In the genomic region with DNA sequence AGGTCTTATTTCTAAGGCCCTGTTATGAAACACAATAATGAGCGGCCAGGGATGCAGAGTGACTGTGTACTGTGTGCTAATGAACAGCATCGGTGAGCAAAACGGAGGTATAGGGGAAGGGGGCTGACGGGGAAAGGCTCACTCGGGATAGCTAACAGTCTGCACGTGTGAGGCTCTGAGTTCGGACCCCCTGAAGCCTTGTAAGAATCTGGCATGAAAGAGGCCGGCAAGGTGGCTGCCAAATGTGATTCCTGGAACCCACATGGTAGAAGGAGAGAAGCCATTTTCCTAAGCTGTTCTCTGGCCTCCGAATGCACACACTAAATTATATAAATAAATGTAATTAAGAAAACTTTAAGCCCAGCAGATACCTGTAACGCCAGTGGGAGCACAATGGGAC, we compare ENCODE assay signal across 24 mouse cellular contexts.
A peak's percentile ranks its signal among the peaks of the same experiment; 100 is the strongest.
DNase-seq lines count a peak whose midpoint lies in the region; ATAC-seq lines count a peak whose summit lies in the region.
"Had no signal": no experiment of that assay in that cellular context is flagged by ENCODE, and none has a peak within 500 bp of the region (broad histone marks: within the 10 kb centered on the region; RNA-seq: fewer than 3 reads in every experiment).

No protein-coding gene starts in this region.

- ATAC-seq in cerebellum, adult (ENCODE audit: insufficient number of reproducible peaks, low FRiP score, low TSS enrichment): no peak
- no peak for ATAC-seq in forebrain, embryonic 14.5 days
- ATAC-seq in hindbrain, embryonic 15.5 days (ENCODE audit: low FRiP score, low read depth): no peak
- no peak for ATAC-seq in neural tube, embryonic 13.5 days (ENCODE audit: low read depth)
- ATAC-seq: activated CD4-positive, CD25-positive, alpha-beta regulatory T cell, adult 4 months; CD4-positive, CD25-positive, alpha-beta regulatory T cell, adult 4 months; forebrain, embryonic 15.5 days; forebrain, postnatal 0 days; Patski had no signal

- peak overlapping the region; percentile 21; the same call in 1 of the 2 replicates for H3K27ac ChIP-seq in forebrain, embryonic 14.5 days (ENCODE audit: low read depth, low read length)
- no peak overlapping the region for H3K27ac ChIP-seq in forebrain, embryonic 10.5 days
- H3K27ac ChIP-seq in hindbrain, embryonic 15.5 days (replicated peaks): 0 out of 2 replicates have a peak overlapping the region, but pooled peaks have one; percentile 36
- H3K27ac ChIP-seq in hindbrain, embryonic 10.5 days: no peak overlapping the region
- H3K27ac ChIP-seq in neural tube, embryonic 13.5 days (replicated peaks): peak overlapping the region; percentile 28
- H3K27ac ChIP-seq: embryonic facial prominence, embryonic 10.5 days; embryonic facial prominence, embryonic 12.5 days; forebrain, embryonic 12.5 days; forebrain, embryonic 15.5 days had no signal

- no peak overlapping the region for H3K4me2 ChIP-seq in forebrain, embryonic 14.5 days (ENCODE audit: low read length)
- H3K4me2 ChIP-seq in hindbrain, embryonic 15.5 days: no peak overlapping the region
- H3K4me2 ChIP-seq in neural tube, embryonic 13.5 days: no peak overlapping the region
- H3K4me2 ChIP-seq: embryonic facial prominence, embryonic 12.5 days; forebrain, embryonic 12.5 days; forebrain, embryonic 15.5 days had no signal

- 60% methylated on average over 10 of the region's 10 CpGs for WGBS in forebrain, embryonic 14.5 days
- WGBS in forebrain, embryonic 10.5 days: 84% methylated on average over 10 of the region's 10 CpGs
- WGBS in hindbrain, embryonic 15.5 days: 68% methylated on average over 10 of the region's 10 CpGs
- WGBS in hindbrain, embryonic 10.5 days: 90% methylated on average over 10 of the region's 10 CpGs
- 84% methylated on average over 10 of the region's 10 CpGs for WGBS in neural tube, embryonic 13.5 days

- no peaks in the 10 kb centered on the region for H3K36me3 ChIP-seq in forebrain, embryonic 14.5 days (ENCODE audit: control insufficient read depth, insufficient read depth, low read length)
- H3K36me3 ChIP-seq in forebrain, embryonic 10.5 days (replicated peaks): no peaks in the 10 kb centered on the region
- H3K36me3 ChIP-seq in hindbrain, embryonic 15.5 days: no peaks in the 10 kb centered on the region
- H3K36me3 ChIP-seq in hindbrain, embryonic 10.5 days: no peaks in the 10 kb centered on the region
- H3K36me3 ChIP-seq in neural tube, embryonic 13.5 days: no peaks in the 10 kb centered on the region
- H3K36me3 ChIP-seq: embryonic facial prominence, embryonic 12.5 days; forebrain, embryonic 12.5 days; forebrain, embryonic 15.5 days had no signal

- H3K9me3 ChIP-seq in forebrain, embryonic 14.5 days (replicated peaks; ENCODE audit: control insufficient read depth, low read length): no peaks in the 10 kb centered on the region
- H3K9me3 ChIP-seq in forebrain, embryonic 10.5 days: peaks cover 8% of the 10 kb centered on the region; the same call in 1 of the 2 replicates
- H3K9me3 ChIP-seq in hindbrain, embryonic 15.5 days: no peaks in the 10 kb centered on the region
- peaks cover 16% of the 10 kb centered on the region for H3K9me3 ChIP-seq in hindbrain, embryonic 10.5 days
- H3K9me3 ChIP-seq in neural tube, embryonic 13.5 days: peaks cover 9% of the 10 kb centered on the region; the same call in 1 of the 2 replicates
- H3K9me3 ChIP-seq: forebrain, embryonic 15.5 days had no signal

- H3K9ac ChIP-seq in forebrain, embryonic 14.5 days (ENCODE audit: low read length): no peak overlapping the region
- no peak overlapping the region for H3K9ac ChIP-seq in hindbrain, embryonic 15.5 days
- no peak overlapping the region for H3K9ac ChIP-seq in neural tube, embryonic 13.5 days
- H3K9ac ChIP-seq: embryonic facial prominence, embryonic 12.5 days; forebrain, embryonic 12.5 days; forebrain, embryonic 15.5 days; forebrain, postnatal 0 days had no signal

- no peak overlapping the region for H3K4me3 ChIP-seq in forebrain, embryonic 14.5 days (ENCODE audit: low read depth, low read length)
- H3K4me3 ChIP-seq in forebrain, embryonic 10.5 days: no peak overlapping the region
- no peak overlapping the region for H3K4me3 ChIP-seq in hindbrain, embryonic 15.5 days
- H3K4me3 ChIP-seq in hindbrain, embryonic 10.5 days: no peak overlapping the region
- no peak overlapping the region for H3K4me3 ChIP-seq in neural tube, embryonic 13.5 days
- H3K4me3 ChIP-seq: embryonic facial prominence, embryonic 10.5 days; embryonic facial prominence, embryonic 12.5 days; forebrain, embryonic 12.5 days; forebrain, embryonic 15.5 days had no signal

- peak; percentile 52 to 60 for DNase-seq in cerebellum, postnatal 10 days
- DNase-seq in forebrain, embryonic 14.5 days (ENCODE audit: low spot score): no peak
- no peak for DNase-seq in forebrain, embryonic 10.5 days (ENCODE audit: extremely low spot score, low spot score)
- DNase-seq in hindbrain, embryonic 10.5 days (ENCODE audit: low spot score): no peak
- DNase-seq in neural tube, embryonic 10.5 days (ENCODE audit: extremely low spot score, low spot score): no peak
- DNase-seq: adrenal gland, adult 8-10 months; adrenal gland, postnatal 14 days; adrenal gland, postnatal 36 days; B cell, adult 2 months; cerebellum, adult 11 months; cerebellum, adult 18-20 months; cerebellum, adult 9-10 months; forebrain, postnatal 0 days had no signal

- no peaks in the 10 kb centered on the region; the same call in 1 of the 2 replicates for H3K4me1 ChIP-seq in forebrain, embryonic 14.5 days (ENCODE audit: control insufficient read depth, insufficient read depth, low read length)
- peaks cover 25% of the 10 kb centered on the region for H3K4me1 ChIP-seq in forebrain, embryonic 10.5 days
- H3K4me1 ChIP-seq in hindbrain, embryonic 15.5 days (replicated peaks): peaks cover 18% of the 10 kb centered on the region; the same call in 1 of the 2 replicates
- H3K4me1 ChIP-seq in hindbrain, embryonic 10.5 days (replicated peaks): peaks cover 25% of the 10 kb centered on the region
- peaks cover 19% of the 10 kb centered on the region for H3K4me1 ChIP-seq in neural tube, embryonic 13.5 days (replicated peaks)

- no peaks in the 10 kb centered on the region for H3K27me3 ChIP-seq in forebrain, embryonic 14.5 days (replicated peaks; ENCODE audit: control insufficient read depth, insufficient read depth, low read length)
- H3K27me3 ChIP-seq in forebrain, embryonic 10.5 days (ENCODE audit: poor library complexity, severe bottlenecking): no peaks in the 10 kb centered on the region
- no peaks in the 10 kb centered on the region for H3K27me3 ChIP-seq in hindbrain, embryonic 15.5 days
- H3K27me3 ChIP-seq in hindbrain, embryonic 10.5 days (ENCODE audit: insufficient read depth, poor library complexity, severe bottlenecking): no peaks in the 10 kb centered on the region; the same call in 1 of the 2 replicates
- no peaks in the 10 kb centered on the region for H3K27me3 ChIP-seq in neural tube, embryonic 13.5 days
- H3K27me3 ChIP-seq: CH12.LX; embryonic facial prominence, embryonic 12.5 days; forebrain, embryonic 12.5 days; forebrain, embryonic 15.5 days; Patski had no signal

Comparison
In these comparisons a context has a peak if more than half of its experiments do, and no peak if none do; other contexts are left out.
1. H3K27ac ChIP-seq: peak in forebrain, embryonic 14.5 days (single experiment), hindbrain, embryonic 15.5 days (single experiment) and neural tube, embryonic 13.5 days (single experiment); none in forebrain, embryonic 10.5 days (single experiment) and hindbrain, embryonic 10.5 days (single experiment).
2. DNase-seq: peak in cerebellum, postnatal 10 days (2 of 2); none in forebrain, embryonic 14.5 days (single experiment), forebrain, embryonic 10.5 days (single experiment), hindbrain, embryonic 10.5 days (single experiment) and neural tube, embryonic 10.5 days (single experiment).